Mouse (Mus musculus) brain, embryonic 14.5 days (tissue): ENCODE data around the gene Vmn1r222.
"Not testable (repeated sequence)": the region's sequence is repeated elsewhere in the genome, so short reads cannot be mapped to it uniquely, and the experiment has no call there.

ENCODE experiments used
- CTCF ChIP-seq: fragments of 200-500 bp; IDR thresholded peaks from 2 replicates; pipeline ENCODE4 v1.5.1; 2012; ENCODE audit warnings: inconsistent platforms, mild to moderate bottlenecking, moderate library complexity, borderline replicate concordance; ENCODE audit not compliant: insufficient read depth, insufficient read length; ENCODE audit errors: extremely low read depth
- POLR2A ChIP-seq: fragments of 200-500 bp; IDR thresholded peaks from 2 replicates; pipeline ENCODE4 v1.6.1; 2012; ENCODE audit warnings: mild to moderate bottlenecking, inconsistent platforms, borderline replicate concordance; ENCODE audit not compliant: poor library complexity, insufficient read depth, insufficient read length, severe bottlenecking; ENCODE audit errors: extremely low read depth

GRCm38 (mm10) chr13:23213827-23214226, 21.9 kb downstream of the Vmn1r222 start, which contains the start of gene Vmn1r221:
- not testable (repeated sequence) for TF ChIP-seq CTCF, POLR2A
